Mouse (Mus musculus) intestine, postnatal 0 days (tissue): ENCODE results near the gene Shtn1. TPM values are rescaled to one million over a fixed set of nuclear protein-coding genes. Genes with fewer than 3 reads are reported as not detected.
A peak's percentile ranks its signal among the peaks of the same experiment; 100 is the strongest.

Experiments used
- ATAC-seq: fragments of 200-750 bp; cut with Nextera tagmentation; 2 replicates; pipeline ENCODE4 v1.8.0; 2017; ENCODE audit warnings: mild to moderate bottlenecking, moderate TSS enrichment, moderate library complexity
- H3K27ac ChIP-seq: fragments of 300-500 bp; sonication (generic); 2 replicates; pipeline ENCODE4 v1.5.1; 2014; ENCODE audit warnings: mild to moderate bottlenecking, low read depth, low read length, moderate library complexity
- H3K27me3 ChIP-seq: fragments of 300-500 bp; sonication (generic); replicated peaks from 2 replicates; pipeline ENCODE4 v1.6.1; 2014; ENCODE audit warnings: low read length, mixed read lengths; ENCODE audit not compliant: control insufficient read depth, insufficient read depth
- H3K36me3 ChIP-seq: fragments of 300-500 bp; sonication (generic); 2 replicates; pipeline ENCODE4 v1.6.1; 2014; ENCODE audit warnings: mild to moderate bottlenecking, moderate library complexity; ENCODE audit not compliant: control insufficient read depth, insufficient read depth
- H3K4me1 ChIP-seq: fragments of 300-500 bp; sonication (generic); replicated peaks from 2 replicates; pipeline ENCODE4 v1.6.1; 2014; ENCODE audit warnings: antibody characterized with exemption, low read length, mixed read lengths; ENCODE audit not compliant: control insufficient read depth, insufficient read depth
- H3K4me2 ChIP-seq: fragments of 300-500 bp; sonication (generic); replicated peaks from 2 replicates; pipeline ENCODE4 v1.6.1; 2014; ENCODE audit warnings: low read depth, mild to moderate bottlenecking, moderate library complexity
- H3K4me3 ChIP-seq: fragments of 300-500 bp; sonication (generic); 2 replicates; pipeline ENCODE4 v1.5.1; 2014; ENCODE audit warnings: low read depth, low read length
- H3K9ac ChIP-seq: fragments of 300-500 bp; sonication (generic); 2 replicates; pipeline ENCODE4 v1.6.1; 2014; ENCODE audit warnings: mild to moderate bottlenecking, low read depth, low read length
- H3K9me3 ChIP-seq: fragments of 300-500 bp; sonication (generic); 2 replicates; pipeline ENCODE4 v1.6.1; 2016; ENCODE audit warnings: mixed run types; ENCODE audit not compliant: control insufficient read depth
- CTCF ChIP-seq: sonication (generic); IDR thresholded peaks from 2 replicates; pipeline ENCODE4 v1.5.1; 2016; ENCODE audit warnings: low read depth, mild to moderate bottlenecking, control low read depth, antibody characterized with exemption, moderate library complexity
- WGBS: fragments of 180-500 bp; shearing (Covaris S2); extraction: QIAGEN DNeasy Blood & Tissue Kit; methylation state at CpG from one replicate; pipeline ENCODE4 v1.1.7; 2014; 5-methylcytosine and 5-hydroxymethylcytosine counted together
- polyA plus RNA-seq: library from polyadenylated mRNA; unstranded; fragments of >200 nt; fragmentation: Nextera tagmentation; extraction: Ambion mirVana; gene quantifications from 2 replicates; pipeline ENCODE4 v1.2.1, GENCODE M21; 2015

Shtn1 gene
- polyA plus RNA-seq, 1 experiment from 2014 or later = 11.0 TPM

- ATAC-seq = no peak
- Histone ChIP-seq H3K4me2 (no peak overlapping the region), H3K36me3 (no peaks in the 10 kb centered on the region), H3K27ac (no peak overlapping the region), H3K4me1 (no peaks in the 10 kb centered on the region), H3K9ac (no peak overlapping the region), H3K27me3 (0 out of 2 replicates have a peak, but pooled peaks cover 3% of the 10 kb centered on the region), H3K9me3 (no peaks in the 10 kb centered on the region), H3K4me3 (no peak overlapping the region)
- TF ChIP-seq CTCF = no peak
- WGBS = 84% methylated on average over 3 of the region's 3 CpGs
Measured at GRCm38 (mm10) chr19:58951521-58951920, 124.4 kb downstream of the Shtn1 start.

GRCm38 (mm10) chr19:58945959-58946358 is 129.9 kb downstream of the Shtn1 start:
- Histone ChIP-seq H3K4me1 (peaks cover 3% of the 10 kb centered on the region; the same call in 1 of the 2 replicates), H3K27ac (no peak overlapping the region), H3K27me3 (no peaks in the 10 kb centered on the region), H3K36me3 (no peaks in the 10 kb centered on the region), H3K4me2 (no peak overlapping the region), H3K9me3 (no peaks in the 10 kb centered on the region), H3K9ac (no peak overlapping the region), H3K4me3 (no peak overlapping the region)
- TF ChIP-seq CTCF = no peak
- 86% methylated on average over 7 of the region's 7 CpGs for WGBS
- no peak for ATAC-seq

- Histone ChIP-seq H3K9ac (peak within 1 kb of the TSS; percentile 71), H3K27ac (peak within 1 kb of the TSS; percentile 5; the same call in 1 of the 2 replicates), H3K4me1 (peaks cover 3% of the 10 kb centered on the region; the same call in 1 of the 2 replicates), H3K4me3 (peak within 1 kb of the TSS; percentile 66), H3K9me3 (no peaks in the 10 kb centered on the region), H3K4me2 (peak within 1 kb of the TSS; percentile 92), H3K27me3 (no peaks in the 10 kb centered on the region), H3K36me3 (no peaks in the 10 kb centered on the region)
- under 1% methylated on average over 65 of the region's 65 CpGs for WGBS
- no peak for TF ChIP-seq CTCF
- peak; percentile 93 for ATAC-seq
Measured at GRCm38 (mm10) chr19:58942841-58943828, 132.8 kb downstream of the Shtn1 start, which contains the start of the genes Eno4 and Hspa12a. TSS of gene Eno4 (plus strand) at chr19:58943425. TSS of gene Hspa12a (minus strand) at chr19:58943654.

- H3K4me1 ChIP-seq = no peaks in the 10 kb centered on the region
- no peak overlapping the region for H3K9ac ChIP-seq
- no peaks in the 10 kb centered on the region for H3K36me3 ChIP-seq
- ATAC-seq = no peak
- no peak overlapping the region for H3K27ac ChIP-seq
- H3K9me3 ChIP-seq = no peaks in the 10 kb centered on the region
- H3K27me3 ChIP-seq = 0 out of 2 replicates have a peak, but pooled peaks cover 4% of the 10 kb centered on the region
- H3K4me3 ChIP-seq = no peak overlapping the region
- no peak for TF ChIP-seq CTCF
- 39% methylated on average over 4 of the region's 4 CpGs for WGBS
- no peak overlapping the region for H3K4me2 ChIP-seq
Measured at GRCm38 (mm10) chr19:58933062-58933461, 142.8 kb downstream of the Shtn1 start.

GRCm38 (mm10) chr19:58931081-58931800 is 144.7 kb downstream of the Shtn1 start:
- WGBS = 38% methylated on average over 16 of the region's 16 CpGs
- TF ChIP-seq CTCF = no peak
- Histone ChIP-seq H3K9ac (no peak overlapping the region), H3K36me3 (no peaks in the 10 kb centered on the region), H3K4me3 (no peak overlapping the region), H3K4me2 (no peak overlapping the region), H3K9me3 (no peaks in the 10 kb centered on the region), H3K27ac (no peak overlapping the region), H3K4me1 (no peaks in the 10 kb centered on the region), H3K27me3 (0 out of 2 replicates have a peak, but pooled peaks cover 4% of the 10 kb centered on the region)
- no peak for ATAC-seq

Other genes starting within 250 kb of the Shtn1 start
- gene Eno4, start 132.7 kb downstream of the Shtn1 start, polyA plus RNA-seq = 0.05 and 0.10 TPM in 2 replicates
- 3.6 TPM in 2 replicates for gene Hspa12a, start 132.4 kb downstream of the Shtn1 start, polyA plus RNA-seq
- gene Vax1, start 94.0 kb upstream of the Shtn1 start, polyA plus RNA-seq = not detected in 2 replicates
- not detected in 2 replicates for gene Kcnk18, start 143.1 kb upstream of the Shtn1 start, polyA plus RNA-seq
- gene Slc18a2, start 184.8 kb upstream of the Shtn1 start, polyA plus RNA-seq = 3.3 and 4.3 TPM in 2 replicates
- gene Rps12-ps3, start 246.2 kb upstream of the Shtn1 start, polyA plus RNA-seq = 20.0 and 27.4 TPM in 2 replicates